Mouse (Mus musculus): ENCODE measurements at regions not wholly inside any gene's neighbourhood (a gene's known extent, or its start where the extent isn't known, plus 50 kb on each side); places are given as distances from the start of the nearest gene placed in this dataset.

DNA sequence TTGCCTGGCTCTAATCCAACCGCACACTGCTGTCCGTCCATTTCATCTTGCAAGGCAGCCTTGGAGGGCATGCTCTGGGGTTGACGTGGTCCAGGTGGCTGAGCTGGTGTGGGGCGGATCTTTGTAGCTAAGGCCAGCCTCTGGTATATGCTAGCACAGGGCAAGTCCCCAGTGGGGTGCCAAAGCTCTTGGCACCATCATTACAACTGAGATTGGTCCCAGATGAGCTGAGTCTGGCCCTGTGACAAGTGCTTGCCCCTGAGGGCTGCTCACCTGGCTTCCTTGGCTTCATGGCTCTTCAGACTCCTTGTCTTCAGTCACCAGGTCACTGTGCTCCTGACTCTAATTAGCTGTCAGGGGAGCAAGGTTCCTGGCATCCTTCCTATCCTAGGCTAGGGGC lies 78.3 kb upstream of the Rxra start:
- no peak for TF ChIP-seq CTCF (IDR thresholded peaks at IDR 0.05; ENCODE audit: extremely low read depth, insufficient read length, insufficient replicate concordance, low read depth, low read length)
- TF ChIP-seq POLR2A (IDR thresholded peaks at IDR 0.05; ENCODE audit: low read depth, low read length) = no peak
